Comparison of ENCODE assay signal across 16 mouse cellular contexts in the genomic region with DNA sequence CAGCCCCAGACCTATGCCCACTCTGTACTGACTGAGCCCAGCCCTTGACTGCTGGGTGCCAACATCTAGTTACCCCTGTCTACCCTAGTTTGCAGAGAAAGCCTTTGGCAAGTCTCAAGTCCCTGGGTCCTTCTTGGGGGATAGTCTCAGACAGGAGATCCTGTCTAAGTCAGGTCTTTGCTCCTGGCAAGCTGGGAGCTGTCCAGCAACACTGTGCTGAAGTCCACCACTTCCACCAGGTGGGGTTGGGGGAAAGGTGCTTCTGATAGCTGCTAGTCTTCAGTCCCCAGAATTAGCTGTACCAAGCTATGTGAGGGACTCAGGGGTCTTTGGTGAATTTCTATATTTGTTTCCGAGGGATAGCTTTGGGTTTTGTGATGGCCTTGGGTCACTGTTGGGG. TPM values are rescaled to one million over a fixed set of nuclear protein-coding genes. Genes with fewer than 3 reads are reported as not detected.
DNase-seq lines count a peak whose midpoint lies in the region; ATAC-seq and TF ChIP-seq lines count a peak whose summit lies in the region.
"Had no signal": no experiment of that assay in that cellular context is flagged by ENCODE, and none has a peak within 500 bp of the region (broad histone marks: within the 10 kb centered on the region; RNA-seq: fewer than 3 reads in every experiment).

No protein-coding gene starts in this region.

- WGBS in lung, embryonic 14.5 days: 40% methylated on average over 1 of the region's 1 CpGs
- WGBS in limb, embryonic 14.5 days: 65% methylated on average over 1 of the region's 1 CpGs

- H3K4me1 ChIP-seq in lung, embryonic 14.5 days (ENCODE audit: insufficient read depth): no peaks in the 10 kb centered on the region
- no peaks in the 10 kb centered on the region for H3K4me1 ChIP-seq in limb, embryonic 14.5 days (ENCODE audit: control insufficient read depth, insufficient read depth, low read length)
- H3K4me1 ChIP-seq: limb, embryonic 15.5 days had no signal

- no peak for ATAC-seq in lung, embryonic 14.5 days (ENCODE audit: insufficient read depth)
- no peak for ATAC-seq in Patski
- ATAC-seq in limb, embryonic 14.5 days (ENCODE audit: low FRiP score, low read depth): no peak
- ATAC-seq: forebrain, embryonic 16.5 days had no signal

- H3K9ac ChIP-seq in lung, embryonic 14.5 days: no peak overlapping the region
- no peak overlapping the region for H3K9ac ChIP-seq in limb, embryonic 14.5 days (ENCODE audit: low read depth, low read length, severe bottlenecking)
- H3K9ac ChIP-seq: limb, embryonic 15.5 days had no signal

- POLR2A ChIA-PET in Patski (lab: Charles Lee): no interaction called here

- H3K27me3 ChIP-seq in lung, embryonic 14.5 days (ENCODE audit: insufficient read depth, low read length): no peaks in the 10 kb centered on the region
- peaks cover 14% of the 10 kb centered on the region for H3K27me3 ChIP-seq in Patski
- no peaks in the 10 kb centered on the region for H3K27me3 ChIP-seq in limb, embryonic 14.5 days (ENCODE audit: control insufficient read depth, insufficient read depth, low read length)

- CTCF ChIA-PET in Patski (lab: Charles Lee): no interaction called here

- H3K36me3 ChIP-seq in lung, embryonic 14.5 days (ENCODE audit: insufficient read depth): no peaks in the 10 kb centered on the region
- H3K36me3 ChIP-seq in limb, embryonic 14.5 days (ENCODE audit: control insufficient read depth, insufficient read depth, low read length): no peaks in the 10 kb centered on the region
- H3K36me3 ChIP-seq: limb, embryonic 15.5 days had no signal

- no peak for TF ChIP-seq CTCF in lung, embryonic 14.5 days (IDR thresholded peaks at IDR 0.05; ENCODE audit: low read depth)
- TF ChIP-seq CTCF in Patski (IDR thresholded peaks at IDR 0.05): no peak

- DNase-seq in embryo, embryonic 10 days (ENCODE audit: low spot score): peak; percentile 60
- DNase-seq in embryo, embryonic 9.5 days (ENCODE audit: extremely low spot score): no peak
- DNase-seq in lung, embryonic 14.5 days: peak; percentile 62
- no peak for DNase-seq in lung, adult 18-20 months
- peak; percentile 13 for DNase-seq in Patski (ENCODE audit: low read depth, low spot score)
- DNase-seq in limb, embryonic 14.5 days (ENCODE audit: low spot score): peak; percentile 49
- DNase-seq in right cerebral cortex, adult 2 months (ENCODE audit: low spot score in 2 of 2): no peak
- no peak for DNase-seq in gastrocnemius, adult 18-20 months (ENCODE audit: low spot score)
- DNase-seq: cerebellum, adult 8-10 months; heart, postnatal 36 days; kidney, adult 8-10 months; spleen, adult 18-20 months had no signal

- in situ Hi-C loops in Patski (cut with MboI; ENCODE audit: low pct_unique_long_range_greater_than_20kb): no loop called here

- H3K4me3 ChIP-seq in lung, embryonic 14.5 days (ENCODE audit: low read depth, low read length): no peak overlapping the region
- H3K4me3 ChIP-seq in limb, embryonic 14.5 days (replicated peaks; ENCODE audit: low read length): no peak overlapping the region
- H3K4me3 ChIP-seq: limb, embryonic 15.5 days had no signal

- no peak overlapping the region for H3K27ac ChIP-seq in lung, embryonic 14.5 days (ENCODE audit: low read depth)
- no peak overlapping the region for H3K27ac ChIP-seq in limb, embryonic 14.5 days (replicated peaks; ENCODE audit: low read depth, low read length)
- H3K27ac ChIP-seq: limb, embryonic 15.5 days; macrophage had no signal

- no peaks in the 10 kb centered on the region for H3K9me3 ChIP-seq in lung, embryonic 14.5 days (ENCODE audit: low read depth, low read length)
- H3K9me3 ChIP-seq in limb, embryonic 14.5 days (ENCODE audit: control insufficient read depth, low read length): no peaks in the 10 kb centered on the region
- H3K9me3 ChIP-seq: limb, embryonic 15.5 days had no signal

- TF ChIP-seq POLR2A in limb, embryonic 14.5 days (IDR thresholded peaks at IDR 0.05; ENCODE audit: borderline replicate concordance, extremely low read depth, insufficient read depth, insufficient read length): no peak

- H3K4me2 ChIP-seq in lung, embryonic 14.5 days: no peak overlapping the region
- no peak overlapping the region for H3K4me2 ChIP-seq in limb, embryonic 14.5 days (replicated peaks; ENCODE audit: low read depth, low read length, severe bottlenecking)
- H3K4me2 ChIP-seq: limb, embryonic 15.5 days had no signal

RNA-seq across cellular contexts. Expression of gene Brsk2, which starts 9.6 kb away (rescaled TPM):
- polyA plus RNA-seq in lung, embryonic 14.5 days (2014; fragmentation: Nextera tagmentation; extraction: Ambion mirVana): 0.81 and 0.88 TPM in 2 replicates
- 0.04 TPM for polyA plus RNA-seq in Patski (2021)
- polyA plus RNA-seq in limb, embryonic 14.5 days (2012; rRNA removed): 0.47 and 0.78 TPM in 2 replicates
- polyA plus RNA-seq in limb, embryonic 14.5 days (2014; fragmentation: Nextera tagmentation; extraction: Ambion mirVana): 0.66 and 0.68 TPM in 2 replicates
- under 1 TPM; 0.09 to 0.19 TPM for total RNA-seq in gastrocnemius, adult 18-20 months (2021)
- total RNA-seq: granulocyte monocyte progenitor cell, adult 5-6 weeks had no signal
- polyA plus RNA-seq: macrophage had no signal

RNA-seq across cellular contexts. Expression of gene Tollip, which starts 40.8 kb away (rescaled TPM):
- 50.3 and 54.5 TPM in 2 replicates for polyA plus RNA-seq in lung, embryonic 14.5 days (2014; fragmentation: Nextera tagmentation; extraction: Ambion mirVana)
- 48.0 TPM for polyA plus RNA-seq in Patski (2021)
- 46.0 and 55.8 TPM in 2 replicates for polyA plus RNA-seq in limb, embryonic 14.5 days (2012; rRNA removed)
- polyA plus RNA-seq in limb, embryonic 14.5 days (2014; fragmentation: Nextera tagmentation; extraction: Ambion mirVana): 41.3 and 46.3 TPM in 2 replicates
- total RNA-seq in gastrocnemius, adult 18-20 months (2021): 10 to 100 TPM; 30.1 to 34.3 TPM

Comparison
In these comparisons a context has a peak if more than half of its experiments do, and no peak if none do; other contexts are left out.
1. DNase-seq: peak in embryo, embryonic 10 days (single experiment), lung, embryonic 14.5 days (single experiment), Patski (single experiment) and limb, embryonic 14.5 days (single experiment); none in embryo, embryonic 9.5 days (single experiment), lung, adult 18-20 months (0 of 2), right cerebral cortex, adult 2 months (0 of 2) and gastrocnemius, adult 18-20 months (single experiment).